Mouse (Mus musculus) retina, embryonic 14.5 days (tissue): ENCODE measurements around the gene Tmbim1.
"Not testable (repeated sequence)": the region's sequence is repeated elsewhere in the genome, so short reads cannot be mapped to it uniquely, and the experiment has no call there.

Source experiments
- DNase-seq: peaks from one replicate; pipeline ENCODE4 v3.0.0-alpha.2; 2015; ENCODE audit warnings: low spot score

Gene Tmbim1

DNA sequence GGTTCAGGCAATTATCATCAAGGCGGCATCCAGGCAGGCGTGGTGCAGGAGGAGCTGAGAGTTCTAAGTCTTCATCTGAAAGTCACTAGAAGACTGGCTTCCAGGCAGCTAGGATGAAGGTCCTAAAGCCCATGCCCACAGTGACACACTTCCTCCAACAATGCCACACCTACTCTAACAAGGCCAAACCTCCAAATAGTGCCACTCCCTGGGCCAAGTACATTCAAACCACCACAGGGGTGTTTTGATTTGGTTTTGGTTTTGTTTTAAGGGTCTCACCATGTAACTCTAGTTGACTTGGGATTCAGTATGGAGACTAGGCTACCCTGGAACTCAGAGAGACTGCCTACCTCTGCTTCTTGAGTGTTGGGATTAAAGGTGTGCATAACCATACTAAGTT lies at the start of gene Tmbim1:
TSS of gene Tmbim1 (minus strand) at position 101 of the 400 bp plus-strand sequence.
- DNase-seq, result no peak

GRCm38 (mm10) chr1:74353453-74354229 lies 48.2 kb upstream of the Tmbim1 start:
- no peak for DNase-seq

GRCm38 (mm10) chr1:74352532-74353096 lies 47.2 kb upstream of the Tmbim1 start:
- DNase-seq, result no peak

DNA sequence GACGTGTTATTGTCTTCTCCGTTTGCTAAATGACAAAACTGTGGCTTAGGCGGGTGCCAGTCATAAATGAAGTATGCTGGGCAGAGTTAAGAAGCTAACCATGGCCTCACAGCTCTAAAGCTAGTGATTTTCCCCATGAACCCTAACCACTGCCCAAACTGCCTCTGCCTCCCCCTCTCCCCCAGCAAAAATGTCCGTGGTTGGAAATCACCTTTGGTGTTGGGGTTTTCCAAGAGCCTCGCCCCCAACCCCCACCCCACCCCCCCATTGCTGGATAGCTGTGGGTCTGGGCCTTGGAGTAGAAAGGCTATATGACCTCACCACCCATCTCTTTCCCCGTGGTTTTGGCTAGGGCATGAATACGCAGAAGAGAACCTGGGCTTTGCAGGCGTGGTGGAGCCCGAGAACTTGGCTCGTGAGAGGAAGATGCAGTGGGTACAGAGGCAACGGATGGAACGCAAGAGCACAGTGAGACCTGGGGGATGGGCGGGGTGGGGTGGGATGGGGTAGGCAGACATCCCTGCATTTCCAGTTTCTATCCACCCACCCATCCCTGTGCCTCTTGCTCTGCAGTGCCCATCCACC lies 45.9 kb upstream of the Tmbim1 start:
- no peak for DNase-seq

- DNase-seq, result no peak
These were observed 38.9 kb upstream of the Tmbim1 start for GRCm38 (mm10) chr1:74344163-74344916.

DNA sequence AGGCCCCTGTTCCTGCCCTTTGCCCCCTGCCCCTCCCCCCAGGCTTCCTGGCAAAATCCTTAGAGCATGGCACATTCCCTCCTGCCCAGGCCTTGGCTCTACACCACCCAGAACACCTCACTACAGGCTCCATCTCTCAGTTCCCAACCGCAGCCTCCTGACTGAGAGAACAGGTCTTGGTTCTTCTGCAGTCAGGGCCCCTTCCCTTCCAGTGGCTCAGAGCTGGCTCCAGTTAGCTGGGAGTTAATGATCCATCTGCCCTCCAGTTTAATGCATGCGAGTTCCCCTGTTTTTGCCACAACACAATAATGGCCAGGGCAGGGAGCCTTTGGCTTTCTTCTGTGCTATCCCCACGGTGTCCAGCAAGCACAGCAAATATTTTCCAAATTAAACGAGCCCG lies 37.7 kb upstream of the Tmbim1 start:
- DNase-seq, result no peak

DNA sequence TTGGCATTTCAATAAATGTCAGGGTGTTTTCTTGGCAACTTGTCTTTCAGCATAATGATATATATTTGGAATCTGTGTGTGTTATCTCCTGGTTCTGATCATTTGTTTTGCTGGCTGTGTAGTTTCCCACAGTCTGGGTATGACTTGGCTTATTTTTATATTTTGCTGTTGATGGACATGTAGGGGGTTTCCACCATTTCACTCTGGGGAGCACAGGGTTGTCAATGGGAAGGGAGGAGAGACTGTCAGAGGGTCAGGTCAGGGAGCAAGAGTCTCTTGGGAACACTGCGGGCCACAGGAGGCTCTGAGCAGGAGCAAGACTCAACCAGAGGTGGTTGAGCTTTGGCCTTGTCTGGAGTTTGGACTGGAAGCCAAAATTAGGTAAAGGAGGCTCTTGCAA lies 36.9 kb upstream of the Tmbim1 start:
- DNase-seq, result no peak

- DNase-seq, result no peak
These were observed 36.5 kb upstream of the Tmbim1 start for GRCm38 (mm10) chr1:74341898-74342297.

- DNase-seq, result not testable (repeated sequence)
These were observed 35.6 kb upstream of the Tmbim1 start for GRCm38 (mm10) chr1:74340992-74341391.

GRCm38 (mm10) chr1:74340361-74340764 lies 34.9 kb upstream of the Tmbim1 start:
- no peak for DNase-seq

GRCm38 (mm10) chr1:74339917-74340316 lies 34.5 kb upstream of the Tmbim1 start:
- no peak for DNase-seq

- no peak for DNase-seq
These were observed 33.2 kb upstream of the Tmbim1 start for GRCm38 (mm10) chr1:74338626-74339025.

DNA sequence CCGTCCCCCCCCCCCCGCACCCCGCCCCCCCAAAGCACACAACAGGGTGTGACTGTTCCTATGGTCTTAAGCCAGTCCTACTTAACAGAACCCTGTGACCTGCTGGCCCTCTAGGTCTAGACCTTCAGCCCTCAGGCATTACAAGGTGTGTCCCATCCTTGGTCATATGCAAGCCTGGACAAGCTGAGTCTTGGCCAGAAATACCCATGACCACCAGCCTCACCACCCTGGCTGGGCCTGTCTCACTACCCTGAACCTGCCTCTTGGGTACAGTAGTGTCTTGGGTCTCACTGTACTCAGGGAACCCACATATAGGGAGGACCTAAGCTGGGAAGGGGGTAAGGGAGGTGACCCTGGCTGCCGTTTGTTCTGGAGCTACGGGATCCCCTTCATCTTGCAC lies 32.6 kb upstream of the Tmbim1 start:
- DNase-seq, result no peak

DNA sequence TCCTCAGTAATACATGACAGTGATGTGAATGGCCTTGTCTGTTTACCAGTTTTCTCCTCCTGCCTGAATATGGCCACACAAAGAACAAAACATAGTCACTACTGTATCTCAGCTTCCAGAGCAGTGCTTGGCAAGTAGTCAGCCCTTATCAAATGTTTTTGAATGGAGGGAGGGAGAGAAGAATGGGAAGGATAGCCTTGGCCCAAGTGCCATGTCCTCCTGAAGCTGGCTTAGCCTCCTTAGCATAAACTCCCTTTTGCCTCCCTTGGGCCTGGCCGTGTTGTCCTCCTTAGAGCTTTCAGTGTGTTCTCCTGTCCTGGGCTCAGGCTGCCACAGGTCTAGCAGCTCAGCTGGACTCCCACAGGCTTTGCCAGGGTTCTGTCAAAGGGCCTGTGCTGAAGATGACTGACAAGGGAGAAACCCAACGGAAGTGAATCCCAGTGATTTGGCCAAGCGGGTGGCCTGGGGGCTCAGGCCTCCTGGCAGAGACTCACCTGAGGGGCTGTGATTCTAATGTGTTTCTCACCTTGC lies 31.9 kb upstream of the Tmbim1 start:
- no peak for DNase-seq

DNA sequence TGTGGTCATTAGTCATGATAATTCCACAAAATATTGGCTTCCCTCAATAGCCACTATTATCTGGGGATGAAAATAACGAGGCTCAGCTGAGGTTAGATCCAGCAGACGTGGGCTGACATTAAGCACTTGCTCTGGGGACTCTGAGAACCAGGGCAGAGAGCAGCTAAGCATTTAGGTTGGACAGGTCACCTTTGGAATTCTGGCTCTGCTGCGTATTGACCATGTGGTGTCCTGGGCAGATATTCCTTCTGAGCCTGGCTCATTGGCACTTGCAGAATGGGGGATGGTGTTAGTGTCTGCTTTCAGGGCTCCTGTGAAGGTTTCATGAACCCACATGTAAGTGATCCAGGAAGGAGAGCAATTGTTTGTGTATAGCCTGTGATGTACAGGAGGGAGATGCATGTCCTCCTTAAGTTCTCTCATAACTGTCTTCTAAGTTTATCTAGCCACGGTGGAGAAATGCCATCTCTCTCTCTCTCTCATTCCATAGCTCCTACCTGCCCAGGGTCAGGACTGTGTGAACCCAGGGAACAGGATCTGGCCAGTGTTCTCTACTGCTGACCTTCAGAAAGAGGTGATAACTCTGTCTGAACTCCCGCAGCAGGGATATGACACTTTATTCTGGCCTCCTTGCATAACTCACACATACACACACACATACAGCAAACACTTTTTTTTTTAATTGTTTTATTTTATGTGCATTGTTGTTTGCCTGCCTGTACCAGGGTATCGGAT lies 30.2 kb upstream of the Tmbim1 start:
- no peak for DNase-seq

DNA sequence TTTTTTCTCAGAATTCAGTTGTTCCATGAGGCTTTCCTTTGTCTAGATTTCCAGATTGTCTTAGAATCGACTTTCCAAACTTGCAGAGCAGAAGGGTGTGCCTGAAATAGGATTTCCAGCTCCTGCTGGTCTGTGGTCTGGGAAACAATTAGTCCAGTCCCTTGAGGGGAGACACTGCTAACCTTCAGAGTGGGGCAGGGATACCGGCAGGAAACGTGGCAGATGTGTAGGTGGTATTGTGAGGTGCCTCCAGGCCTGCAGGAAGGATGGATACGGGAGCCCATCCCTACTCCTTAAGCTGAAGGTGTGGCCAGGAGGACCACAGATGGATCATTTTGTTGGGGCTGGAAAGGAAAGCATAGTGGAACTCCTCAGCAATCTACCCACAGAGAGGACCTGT lies 29.6 kb upstream of the Tmbim1 start:
- DNase-seq, result no peak

DNA sequence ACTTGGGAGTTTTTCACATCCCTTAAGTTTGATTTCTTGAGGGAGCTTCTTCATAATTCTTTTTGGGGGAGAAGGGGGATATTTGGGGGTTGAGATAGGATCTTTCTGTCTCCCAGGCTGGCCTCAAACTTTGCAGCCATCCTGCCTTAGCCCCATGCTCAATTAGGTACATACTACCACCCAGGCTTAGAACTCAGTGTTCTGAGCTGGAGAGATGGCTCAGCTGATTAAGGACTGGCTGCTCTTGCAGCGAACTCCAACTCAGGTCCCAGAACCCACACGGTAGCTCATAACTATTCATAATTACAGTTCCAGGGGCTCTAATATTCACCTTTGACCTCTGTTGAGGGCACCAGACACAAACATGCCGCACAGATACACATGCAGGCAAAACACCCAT lies 29.2 kb upstream of the Tmbim1 start:
- no peak for DNase-seq

GRCm38 (mm10) chr1:74332930-74333329 lies 27.5 kb upstream of the Tmbim1 start:
- DNase-seq, result no peak

- peak; percentile 97 for DNase-seq
These were observed 26.9 kb upstream of the Tmbim1 start for GRCm38 (mm10) chr1:74332241-74332763.

- DNase-seq, result no peak
These were observed 25.7 kb upstream of the Tmbim1 start for GRCm38 (mm10) chr1:74331046-74331681.

- no peak for DNase-seq
These were observed 24.5 kb upstream of the Tmbim1 start for GRCm38 (mm10) chr1:74329899-74330431.
